Mouse (Mus musculus): ENCODE data around the gene Fbxo9. TPM values are rescaled to one million over a fixed set of nuclear protein-coding genes. Genes with fewer than 3 reads are reported as not detected.
A peak's percentile ranks its signal among the peaks of the same experiment; 100 is the strongest.

Fbxo9 gene
- 10 to 100 TPM; 25.4 to 29.3 TPM for polyA plus RNA-seq (2017; shearing (Covaris generic))

DNA sequence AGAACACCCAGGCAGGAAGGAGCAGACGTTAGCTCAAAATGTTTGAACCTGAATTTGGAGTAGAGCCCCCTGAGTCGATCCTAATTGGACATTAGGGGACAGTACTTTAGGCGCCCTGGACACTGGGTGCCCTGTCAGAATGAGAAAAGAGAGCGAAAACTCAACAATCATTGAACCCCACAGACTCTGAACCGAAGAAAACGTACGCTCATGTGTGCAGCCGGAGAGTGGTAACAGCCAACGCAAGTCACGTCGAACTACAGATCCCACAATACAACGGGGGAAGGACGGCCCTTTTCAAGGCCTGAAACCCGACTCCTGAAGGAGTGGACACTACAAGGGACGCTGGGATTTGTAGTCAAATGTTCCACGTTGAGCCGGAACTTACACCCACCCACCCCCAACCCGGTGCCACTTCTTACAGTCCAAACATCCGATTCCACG is at the start of gene Fbxo9, which contains the start of gene Ick:
TSS of gene Fbxo9 (minus strand) at position 270 of the 444 bp plus-strand sequence.
TSS of gene Ick (plus strand) at position 397 of the 444 bp plus-strand sequence.
- peak; percentile 86 for ATAC-seq

- no peak for ATAC-seq
These were observed 48.4 kb upstream of the Fbxo9 start for GRCm38 (mm10) chr9:78157221-78157620.

- ATAC-seq = no peak
These were observed 45.5 kb upstream of the Fbxo9 start for GRCm38 (mm10) chr9:78154211-78154977.

- ATAC-seq = peak; percentile 85
These were observed 40.9 kb upstream of the Fbxo9 start for GRCm38 (mm10) chr9:78149770-78150169.

GRCm38 (mm10) chr9:78148149-78148548 is 39.3 kb upstream of the Fbxo9 start:
- no peak for ATAC-seq

DNA sequence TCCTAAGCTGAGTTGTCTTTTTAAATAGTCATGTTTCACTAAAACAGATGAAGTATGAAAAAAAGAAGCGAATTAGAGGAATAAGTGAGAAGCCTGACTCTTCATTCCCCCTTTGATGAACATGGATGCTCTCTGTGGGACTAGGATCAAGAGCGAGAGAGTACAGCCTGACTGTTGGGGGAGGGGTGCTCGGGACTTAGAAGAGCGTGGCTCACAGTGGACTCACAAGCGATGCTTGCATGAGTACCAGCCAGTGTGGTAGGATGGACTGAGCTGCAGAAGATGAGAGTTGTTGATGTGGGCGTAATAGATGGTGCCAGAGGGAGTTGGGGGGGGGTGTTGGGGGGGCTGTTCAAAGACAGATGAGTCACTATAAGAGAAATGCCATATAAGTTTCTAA is 37.8 kb upstream of the Fbxo9 start:
- no peak for ATAC-seq

GRCm38 (mm10) chr9:78146099-78146498 is 37.2 kb upstream of the Fbxo9 start:
- ATAC-seq = no peak

DNA sequence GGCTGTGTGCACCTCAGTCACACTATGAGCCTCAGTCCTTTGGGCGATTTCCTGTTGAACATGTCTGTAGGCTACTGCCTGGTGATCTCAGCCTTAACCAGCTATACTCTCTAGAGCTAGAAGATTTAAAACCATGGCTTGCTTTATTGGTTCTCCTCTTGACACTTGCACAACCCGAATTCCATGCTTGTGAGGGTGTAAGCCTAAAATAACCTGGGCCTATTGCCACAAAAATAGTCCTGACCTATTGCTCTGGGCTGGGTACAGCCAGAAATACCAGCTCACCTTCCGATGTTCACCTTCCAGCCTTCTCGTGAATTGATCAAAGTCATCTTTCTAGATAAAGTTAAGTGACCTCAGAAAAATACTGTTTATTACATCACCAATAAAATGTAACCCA is 30.6 kb upstream of the Fbxo9 start:
- no peak for ATAC-seq

DNA sequence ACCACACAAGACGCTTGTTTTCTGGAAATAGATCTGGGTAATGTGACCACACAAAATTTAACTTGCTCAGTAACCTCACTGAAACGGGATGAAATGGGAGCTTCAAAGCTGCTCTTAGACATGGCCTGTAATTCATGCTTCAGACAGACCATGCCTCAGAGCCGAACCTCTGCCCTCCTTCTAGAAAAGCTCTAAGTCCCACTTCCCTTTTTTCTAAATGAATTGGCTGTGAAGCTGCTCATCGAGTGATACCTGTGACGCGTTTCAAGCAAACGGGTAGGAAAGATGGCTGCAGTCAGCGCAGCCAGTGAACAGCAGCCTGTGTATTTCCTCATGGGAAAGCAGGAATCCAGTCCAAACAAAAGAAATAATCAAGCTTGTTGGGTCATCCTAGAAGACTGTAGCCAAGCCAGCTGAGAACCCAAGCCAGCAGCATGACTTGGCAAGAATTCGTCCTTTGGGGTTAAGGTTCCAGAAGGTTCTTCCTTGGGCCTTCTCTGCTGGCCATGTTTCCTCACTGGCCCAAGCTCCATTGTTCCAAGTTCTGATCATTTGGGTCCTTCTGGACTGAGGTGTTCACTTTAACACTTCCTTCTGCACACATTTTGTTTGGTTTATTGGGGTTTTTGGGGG is 29.3 kb upstream of the Fbxo9 start:
- ATAC-seq = no peak

- ATAC-seq = no peak
These were observed 26.8 kb upstream of the Fbxo9 start for GRCm38 (mm10) chr9:78135658-78136057.

- ATAC-seq = no peak
These were observed 17.8 kb upstream of the Fbxo9 start for GRCm38 (mm10) chr9:78126643-78127042.

GRCm38 (mm10) chr9:78126007-78126406 is 17.1 kb upstream of the Fbxo9 start:
- ATAC-seq = no peak

DNA sequence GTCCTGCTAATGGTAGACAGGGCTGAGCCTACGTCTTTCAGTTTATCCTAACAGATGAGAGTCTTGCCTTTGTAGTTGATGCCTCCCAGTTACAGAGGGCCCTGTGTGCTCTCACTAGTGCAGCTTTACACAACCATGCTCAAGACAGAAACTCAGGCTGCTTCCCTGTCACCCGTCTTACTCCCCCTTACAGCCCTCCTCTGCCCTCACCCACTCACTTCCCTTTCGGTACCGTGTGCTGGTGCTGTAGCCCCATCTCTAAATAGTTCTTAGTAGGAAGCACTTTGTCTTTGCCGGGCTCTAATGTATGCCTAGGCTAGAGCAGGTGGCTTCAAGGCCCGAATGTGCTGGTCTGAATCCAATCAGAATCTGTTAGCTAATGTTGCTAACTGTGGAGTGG is 15.4 kb upstream of the Fbxo9 start:
- ATAC-seq = no peak

- ATAC-seq = no peak
These were observed 14.3 kb upstream of the Fbxo9 start for GRCm38 (mm10) chr9:78122939-78123712.

DNA sequence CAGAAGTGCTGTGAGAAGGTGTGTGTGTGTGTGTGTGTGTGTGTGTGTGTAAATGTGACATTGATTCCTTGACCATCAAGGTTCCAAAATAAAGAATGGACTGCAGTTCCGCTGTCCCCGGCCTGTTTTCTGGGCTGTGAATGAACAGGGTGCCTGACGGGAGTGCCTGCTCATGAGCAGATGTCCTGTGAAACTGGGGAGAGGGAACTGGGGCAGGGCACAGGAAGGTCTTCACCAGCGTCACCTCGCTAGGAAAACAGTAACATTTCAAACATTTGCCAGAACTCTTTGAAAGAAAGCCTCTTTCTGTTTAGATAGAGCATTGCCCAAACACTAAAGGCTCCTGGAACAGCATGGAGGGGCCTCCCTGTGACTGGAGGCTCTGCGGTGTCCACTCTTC is 13.1 kb upstream of the Fbxo9 start:
- no peak for ATAC-seq

GRCm38 (mm10) chr9:78121358-78121757 is 12.5 kb upstream of the Fbxo9 start:
- no peak for ATAC-seq

DNA sequence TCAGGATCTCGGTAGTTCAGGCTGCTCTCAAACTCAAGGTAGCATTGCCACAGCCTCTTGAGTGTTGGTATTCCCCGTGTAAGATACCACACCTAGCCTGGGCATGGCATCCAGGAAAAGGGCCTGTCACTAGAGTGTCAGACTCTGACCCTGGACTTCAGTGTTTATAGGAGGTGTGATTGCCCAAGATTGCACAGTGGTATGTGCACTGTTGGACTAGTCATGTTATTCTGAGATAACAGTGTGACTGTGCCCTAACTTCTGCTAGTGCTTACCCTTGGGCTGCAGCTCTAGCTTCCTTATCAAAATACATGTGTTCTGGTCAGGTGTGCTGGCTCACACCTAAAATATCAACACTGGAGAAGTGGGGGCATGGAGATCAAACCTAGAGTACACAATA is 8.8 kb upstream of the Fbxo9 start:
- no peak for ATAC-seq

GRCm38 (mm10) chr9:78115746-78116145 is 6.9 kb upstream of the Fbxo9 start:
- no peak for ATAC-seq

DNA sequence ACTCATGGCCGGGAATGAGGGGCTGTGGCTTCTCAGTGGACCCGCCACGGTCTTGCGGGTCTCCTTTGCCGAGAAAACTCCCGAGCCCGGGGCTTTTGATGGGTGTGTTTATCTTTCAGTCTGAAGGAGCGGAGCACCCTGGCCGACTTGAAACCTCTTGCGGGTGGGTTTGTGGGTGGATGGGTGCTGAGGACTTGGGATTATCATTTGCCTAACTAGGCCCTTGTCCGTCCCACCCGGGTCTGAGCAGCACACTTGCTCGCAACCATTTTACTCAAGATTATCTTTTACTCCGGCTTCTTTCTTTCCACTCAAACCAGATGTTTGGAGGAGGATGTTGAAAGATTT is 4.6 kb upstream of the Fbxo9 start:
- ATAC-seq = peak; percentile 5

DNA sequence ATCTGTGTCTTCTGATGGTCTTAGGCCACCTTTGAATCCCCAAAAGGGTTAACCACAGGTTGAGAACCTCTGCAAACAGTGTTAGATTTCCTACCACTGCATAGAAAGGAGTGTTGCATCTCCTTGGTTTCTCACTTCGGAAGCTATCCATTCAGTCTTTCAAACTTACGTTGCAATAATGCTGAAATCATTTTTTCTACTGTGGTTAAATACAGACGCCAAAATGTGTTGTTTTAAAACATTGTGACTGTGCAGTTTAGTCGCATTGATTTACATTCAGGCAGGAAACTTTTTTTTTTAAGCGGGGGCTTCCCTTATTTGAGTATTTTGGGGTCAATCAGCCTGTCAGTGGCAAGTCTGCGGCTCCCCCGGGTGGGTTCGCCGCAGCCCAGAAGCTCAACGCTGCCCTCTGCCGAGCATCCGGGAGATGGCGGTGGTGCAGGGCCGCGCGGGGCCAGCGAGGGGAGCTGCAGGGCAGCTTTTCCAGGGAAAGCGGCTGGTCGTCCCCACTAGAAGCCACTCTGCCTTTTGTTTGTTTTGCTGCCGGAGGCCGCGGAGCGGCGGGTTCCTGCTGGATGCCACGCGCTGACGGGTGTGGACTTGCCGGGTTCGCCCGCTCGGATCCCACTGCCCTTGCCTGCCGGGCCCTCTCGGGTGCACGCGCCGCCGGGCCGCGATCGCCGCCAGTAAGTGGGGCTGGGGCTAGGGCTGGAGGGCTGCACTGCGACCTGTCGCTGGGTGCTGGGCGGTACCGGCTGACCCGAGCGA is 4.1 kb upstream of the Fbxo9 start:
- peak; percentile 65 for ATAC-seq

GRCm38 (mm10) chr9:78111456-78111855 is 2.6 kb upstream of the Fbxo9 start:
- ATAC-seq = no peak

GRCm38 (mm10) chr9:78109656-78110055 is 791 bp upstream of the Fbxo9 start:
- ATAC-seq = no peak
